Mouse (Mus musculus): Measurements from ENCODE around the gene Taz. TPM values are rescaled to one million over a fixed set of nuclear protein-coding genes. Genes with fewer than 3 reads are reported as not detected.
A peak's percentile ranks its signal among the peaks of the same experiment; 100 is the strongest.

Taz gene
- polyA plus RNA-seq (2015; fragmentation: Nextera tagmentation; extraction: Ambion mirVana) = 66.0 and 71.6 TPM in 2 replicates

- DNase-seq (ENCODE audit: low spot score) = peak; percentile 54
Observed at GRCm38 (mm10) chrX:74281732-74282394, at the start of gene Taz, which contains the start of gene Dnase1l1. TSS of gene Taz (plus strand) at chrX:74281912. TSS of gene Dnase1l1 (minus strand) at chrX:74282337.

- DNase-seq (ENCODE audit: low spot score) = no peak
Observed at GRCm38 (mm10) chrX:74233196-74233595, 48.5 kb upstream of the Taz start.

- no peak for DNase-seq (ENCODE audit: low spot score)
Observed at GRCm38 (mm10) chrX:74240332-74240731, 41.4 kb upstream of the Taz start.

GRCm38 (mm10) chrX:74243396-74243795, 38.3 kb upstream of the Taz start:
- no peak for DNase-seq (ENCODE audit: low spot score)

GRCm38 (mm10) chrX:74243807-74244206, 37.9 kb upstream of the Taz start:
- DNase-seq (ENCODE audit: low spot score) = peak; percentile 88

GRCm38 (mm10) chrX:74244614-74245083, 37.1 kb upstream of the Taz start:
- DNase-seq (ENCODE audit: low spot score) = peak; percentile 61

- DNase-seq (ENCODE audit: low spot score) = no peak
Observed at GRCm38 (mm10) chrX:74245107-74245506, 36.6 kb upstream of the Taz start.

GRCm38 (mm10) chrX:74245687-74246086, 36.0 kb upstream of the Taz start:
- peak; percentile 71 for DNase-seq (ENCODE audit: low spot score)

- peak; percentile 88 for DNase-seq (ENCODE audit: low spot score)
Observed at GRCm38 (mm10) chrX:74246213-74246681, 35.5 kb upstream of the Taz start.

GRCm38 (mm10) chrX:74246693-74247092, 35.0 kb upstream of the Taz start:
- DNase-seq (ENCODE audit: low spot score) = no peak

- DNase-seq (ENCODE audit: low spot score) = peak; percentile 58
Observed at GRCm38 (mm10) chrX:74248651-74249050, 33.1 kb upstream of the Taz start.

GRCm38 (mm10) chrX:74249615-74250014, 32.1 kb upstream of the Taz start, which contains the start of gene Flna:
TSS of gene Flna (minus strand) at chrX:74249820.
- DNase-seq (ENCODE audit: low spot score) = peak; percentile 46

- peak; percentile 84 for DNase-seq (ENCODE audit: low spot score)
Observed at GRCm38 (mm10) chrX:74254153-74254887, 27.4 kb upstream of the Taz start, which contains the start of gene Emd. TSS of gene Emd (plus strand) at chrX:74254687.

- no peak for DNase-seq (ENCODE audit: low spot score)
Observed at GRCm38 (mm10) chrX:74254888-74255565, 26.7 kb upstream of the Taz start.

GRCm38 (mm10) chrX:74257746-74258145, 24.0 kb upstream of the Taz start:
- DNase-seq (ENCODE audit: low spot score) = no peak

- no peak for DNase-seq (ENCODE audit: low spot score)
Observed at GRCm38 (mm10) chrX:74269736-74270061, 12.0 kb upstream of the Taz start.

- peak; percentile 96 for DNase-seq (ENCODE audit: low spot score)
Observed at GRCm38 (mm10) chrX:74270062-74270901, 11.4 kb upstream of the Taz start, which contains the start of gene Rpl10. TSS of gene Rpl10 (plus strand) at chrX:74270812.

- DNase-seq (ENCODE audit: low spot score) = peak; percentile 18
Observed at GRCm38 (mm10) chrX:74270902-74271551, 10.7 kb upstream of the Taz start.

GRCm38 (mm10) chrX:74273422-74274322, 8.0 kb upstream of the Taz start:
- no peak for DNase-seq (ENCODE audit: low spot score)

Data from thymus, postnatal 0 days (tissue).